Mouse (Mus musculus) spleen, adult 2 months (tissue): ENCODE results near the gene Mdfi. TPM values are rescaled to one million over a fixed set of nuclear protein-coding genes. Genes with fewer than 3 reads are reported as not detected.

ENCODE experiments used
- DNase-seq, 2 experiments: peaks; one replicate each; pipeline versions ENCODE4 v3.0.0 to v3.0.0-alpha.2; 2012 to 2021; ENCODE audit warnings: low spot score in 2 of 2, low read depth in 1 of 2
- H3K27ac ChIP-seq: fragments of 200-500 bp; 2 replicates; pipeline ENCODE4 v1.5.1; 2012; ENCODE audit warnings: low read length, inconsistent platforms; ENCODE audit not compliant: insufficient read depth
- H3K27me3 ChIP-seq: fragments of 200-500 bp; 2 replicates; pipeline ENCODE4 v1.6.1; 2012; ENCODE audit warnings: mild to moderate bottlenecking, moderate library complexity, low read length, inconsistent platforms; ENCODE audit not compliant: control insufficient read depth, insufficient read depth
- H3K36me3 ChIP-seq: fragments of 200-500 bp; 2 replicates; pipeline ENCODE4 v1.6.1; 2012; ENCODE audit warnings: mild to moderate bottlenecking, low read length, inconsistent platforms; ENCODE audit not compliant: control insufficient read depth, insufficient read depth
- H3K4me1 ChIP-seq: fragments of 200-500 bp; 2 replicates; pipeline ENCODE4 v1.6.1; 2011; ENCODE audit warnings: inconsistent platforms; ENCODE audit not compliant: control insufficient read depth, insufficient read depth, insufficient read length
- H3K4me3 ChIP-seq: fragments of 200-500 bp; 2 replicates; pipeline ENCODE4 v1.5.1; 2011; ENCODE audit warnings: mild to moderate bottlenecking, inconsistent platforms; ENCODE audit not compliant: insufficient read depth, insufficient read length; ENCODE audit errors: extremely low read depth
- CTCF ChIP-seq: fragments of 200-500 bp; IDR thresholded peaks from 2 replicates; pipeline ENCODE4 v1.5.1; 2011; ENCODE audit warnings: mild to moderate bottlenecking, inconsistent platforms; ENCODE audit not compliant: insufficient read depth, insufficient read length, insufficient replicate concordance; ENCODE audit errors: extremely low read depth
- POLR2A ChIP-seq: fragments of 200-500 bp; IDR thresholded peaks from 2 replicates; pipeline ENCODE4 v1.6.1; 2011; ENCODE audit warnings: low read depth, low read length, inconsistent platforms
- WGBS: fragments of 180-500 bp; shearing (Covaris S2); methylation state at CpG from one replicate; pipeline ENCODE4 v1.1.7; 2018; 5-methylcytosine and 5-hydroxymethylcytosine counted together
- polyA plus RNA-seq: library from polyadenylated mRNA; depleted of rRNA; stranded (reverse); fragments of >200 nt; gene quantifications from 2 replicates; pipeline ENCODE4 v1.2.3, GENCODE M21; 2012

The Mdfi gene
- polyA plus RNA-seq, 1 experiment, result 7.1 TPM

DNA sequence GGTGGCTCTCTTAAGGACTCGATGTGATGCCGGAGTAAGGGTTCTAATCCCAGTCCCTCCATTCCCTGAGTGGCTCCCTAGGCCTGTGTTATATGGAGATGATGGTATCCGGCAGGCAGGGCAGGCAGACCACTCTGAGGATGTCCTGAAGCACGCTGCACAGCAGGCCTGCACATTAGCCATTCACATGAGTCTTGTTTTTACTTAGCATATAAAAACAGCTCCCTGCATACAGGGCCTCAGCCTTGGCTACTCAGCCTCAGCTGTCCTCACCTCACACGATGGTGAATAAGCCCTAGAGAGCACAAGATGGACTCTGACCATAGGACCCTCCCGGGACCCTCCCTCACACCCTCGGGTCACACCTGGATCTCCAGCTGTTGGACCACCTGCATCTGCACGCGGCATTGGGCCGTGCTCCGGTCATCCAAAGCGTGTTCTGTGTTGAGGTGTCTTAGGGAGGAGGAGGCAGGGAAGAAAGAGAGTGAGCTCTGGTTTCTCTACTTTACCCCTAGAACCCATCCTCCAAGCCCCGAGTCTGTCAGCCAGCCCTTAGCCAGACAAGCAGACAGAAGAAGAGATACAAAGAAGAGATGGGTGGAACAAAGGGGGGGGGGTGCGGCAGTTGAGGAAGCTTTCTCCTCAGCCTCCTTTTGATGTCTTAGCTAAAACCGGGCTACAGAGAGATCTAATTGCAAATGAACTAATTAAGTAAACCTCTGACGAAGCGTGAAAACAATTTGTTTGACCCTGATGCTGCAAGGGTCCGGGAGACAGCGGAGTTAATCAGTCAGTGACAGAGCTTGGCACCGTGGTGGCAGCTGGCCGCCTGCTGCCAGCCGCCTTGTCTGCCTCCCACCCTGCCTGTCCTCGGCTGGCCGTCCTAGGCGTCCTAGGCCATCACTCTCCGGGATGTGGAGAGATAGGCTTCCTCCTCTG is 42.6 kb upstream of the Mdfi start:
- Histone ChIP-seq H3K27ac (no peak overlapping the region), H3K36me3 (peaks cover 9% of the 10 kb centered on the region; the same call in 1 of the 2 replicates), H3K27me3 (no peaks in the 10 kb centered on the region), H3K4me3 (no peak overlapping the region), H3K4me1 (peaks cover 5% of the 10 kb centered on the region)
- DNase-seq, result no peak
- WGBS, result 84% methylated on average over 26 of the region's 26 CpGs
- no peak for TF ChIP-seq CTCF
- TF ChIP-seq POLR2A, result no peak

DNA sequence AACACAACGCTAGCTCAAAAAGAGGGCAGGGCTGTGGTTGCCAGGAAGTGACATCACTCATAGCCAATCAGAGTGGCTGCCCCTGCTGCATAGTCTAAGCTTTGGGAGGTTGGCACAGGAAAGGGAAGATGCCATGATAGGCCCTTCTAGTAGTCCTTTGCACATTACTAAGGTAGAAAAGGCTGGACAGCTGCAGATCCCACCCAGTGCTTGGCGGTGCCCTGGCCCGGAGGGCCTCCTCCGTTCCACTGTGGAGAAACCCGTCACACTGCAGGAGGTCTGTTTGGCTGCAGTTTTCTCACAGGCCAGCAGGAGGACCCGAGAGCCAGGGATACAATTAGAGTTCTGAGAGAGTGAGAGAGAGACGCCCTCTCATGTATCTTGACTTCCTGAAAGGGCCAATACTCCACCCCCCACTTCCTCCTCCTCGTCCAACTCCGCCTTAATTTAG is 38.9 kb upstream of the Mdfi start:
- peaks cover 14% of the 10 kb centered on the region for H3K36me3 ChIP-seq
- H3K4me3 ChIP-seq, result peak overlapping the region; percentile 50
- H3K4me1 ChIP-seq, result no peaks in the 10 kb centered on the region
- peak; percentile 83 to 88 for DNase-seq
- TF ChIP-seq POLR2A, result no peak
- peak; percentile 88; the same call in 1 of the 2 replicates for TF ChIP-seq CTCF
- WGBS, result 1% methylated on average over 9 of the region's 9 CpGs
- peak overlapping the region; percentile 48; the same call in 1 of the 2 replicates for H3K27ac ChIP-seq
- no peaks in the 10 kb centered on the region for H3K27me3 ChIP-seq

DNA sequence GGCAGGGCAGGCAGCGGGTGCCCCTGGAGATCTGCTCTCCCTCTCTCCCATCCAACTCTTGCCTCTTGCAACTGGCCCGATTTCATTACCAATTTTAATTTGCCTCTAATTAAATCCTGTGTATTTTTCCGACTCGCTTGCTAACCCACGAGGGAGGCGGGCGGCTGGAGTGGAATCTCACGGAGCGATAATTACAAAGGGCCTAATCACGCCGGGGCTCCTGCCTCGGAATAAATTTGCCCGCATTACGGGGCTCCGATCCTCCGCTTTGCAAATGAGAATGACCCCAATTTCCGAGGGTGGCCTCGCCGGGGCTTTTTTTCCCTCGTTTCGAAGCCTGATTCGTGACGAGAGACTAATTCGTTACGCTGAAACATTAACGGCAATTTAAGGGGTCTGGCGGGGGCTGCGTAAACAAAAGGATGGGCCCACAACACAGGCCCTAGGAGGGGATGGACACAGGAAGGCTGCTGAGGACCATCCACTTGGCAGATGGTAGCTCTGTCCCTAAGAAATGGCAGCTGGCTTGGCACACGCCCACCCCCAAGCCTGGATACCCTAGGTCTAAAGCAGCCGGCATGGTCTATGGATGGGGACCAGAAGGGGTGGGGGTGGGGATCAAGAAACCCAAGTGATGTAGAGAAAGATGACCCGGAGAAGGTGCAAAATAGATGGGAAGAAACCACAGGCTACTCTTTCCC is 38.0 kb upstream of the Mdfi start:
- H3K27me3 ChIP-seq, result no peaks in the 10 kb centered on the region
- no peaks in the 10 kb centered on the region for H3K4me1 ChIP-seq
- no peak overlapping the region for H3K4me3 ChIP-seq
- WGBS, result 95% methylated on average over 31 of the region's 31 CpGs
- DNase-seq, result no peak
- H3K27ac ChIP-seq, result no peak overlapping the region
- TF ChIP-seq POLR2A (no peak), CTCF (no peak)
- peaks cover 16% of the 10 kb centered on the region for H3K36me3 ChIP-seq

DNA sequence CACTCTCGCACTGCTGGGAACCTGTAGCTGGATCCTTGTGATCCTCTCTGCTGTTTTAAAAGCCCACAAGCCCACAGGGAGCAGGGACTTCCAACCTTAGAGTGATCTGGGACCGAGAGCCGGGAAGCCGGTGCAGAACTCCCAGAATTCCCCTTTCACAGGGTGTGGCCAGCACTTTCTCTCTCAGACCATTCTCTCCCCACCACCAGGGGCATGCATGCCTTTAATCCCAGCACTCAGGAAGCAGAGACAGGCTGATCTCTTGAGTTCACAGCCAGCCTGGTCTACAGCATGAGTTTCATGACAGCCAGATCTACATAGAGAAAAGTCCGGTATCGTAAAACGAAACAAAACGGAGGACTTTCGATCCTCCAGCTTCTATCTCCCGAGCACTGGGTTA is 35.4 kb upstream of the Mdfi start:
- no peaks in the 10 kb centered on the region for H3K27me3 ChIP-seq
- no peak for DNase-seq
- H3K4me3 ChIP-seq, result no peak overlapping the region
- 90% methylated on average over 10 of the region's 10 CpGs for WGBS
- H3K36me3 ChIP-seq, result peaks cover 15% of the 10 kb centered on the region
- TF ChIP-seq CTCF (no peak), POLR2A (no peak)
- H3K27ac ChIP-seq, result no peak overlapping the region
- H3K4me1 ChIP-seq, result no peaks in the 10 kb centered on the region

DNA sequence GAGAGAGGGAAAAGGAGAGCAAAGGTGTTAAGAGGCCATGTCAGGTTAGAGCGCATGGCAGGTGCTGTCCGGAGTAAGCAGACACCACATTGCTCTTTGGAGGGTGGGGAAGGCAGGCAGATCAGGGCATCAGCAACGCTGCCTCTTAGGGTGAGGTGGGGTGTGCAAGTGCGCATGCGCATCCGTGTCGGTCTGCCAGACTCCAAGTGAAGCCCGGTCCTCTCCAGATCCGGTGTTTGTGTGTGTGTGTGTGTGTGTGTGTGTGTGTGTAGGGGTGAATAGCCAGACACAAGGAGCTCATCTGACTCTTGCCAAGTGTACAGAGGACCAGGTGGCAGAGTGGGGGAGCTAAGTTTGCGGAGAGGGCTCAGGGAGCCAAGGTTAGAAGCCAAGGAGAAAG is 31.5 kb upstream of the Mdfi start:
- Histone ChIP-seq H3K27me3 (no peaks in the 10 kb centered on the region), H3K4me1 (peaks cover 2% of the 10 kb centered on the region; the same call in 1 of the 2 replicates), H3K36me3 (peaks cover 13% of the 10 kb centered on the region), H3K27ac (no peak overlapping the region), H3K4me3 (no peak overlapping the region)
- DNase-seq, result no peak
- TF ChIP-seq POLR2A (no peak), CTCF (no peak)
- 47% methylated on average over 10 of the region's 10 CpGs for WGBS

DNA sequence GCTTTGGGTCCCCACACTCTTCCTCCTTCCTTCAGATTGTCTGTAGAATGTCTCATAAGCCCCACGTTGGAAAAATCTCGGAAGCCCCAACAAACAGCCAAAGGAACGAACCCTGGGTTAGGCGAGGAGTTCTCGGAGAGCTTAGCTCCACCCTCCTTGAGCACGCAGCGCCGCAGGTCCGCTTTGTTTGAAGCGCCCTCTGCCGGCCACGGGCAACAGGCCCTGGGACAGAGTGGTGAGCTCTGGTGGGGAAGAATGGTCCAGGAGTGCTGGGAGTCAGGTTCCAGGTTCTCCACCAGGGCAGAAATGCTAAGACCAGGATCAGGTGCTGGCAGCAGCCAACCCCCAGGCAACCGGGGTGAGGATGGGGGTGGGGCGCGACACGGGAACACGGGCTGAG is 30.0 kb upstream of the Mdfi start:
- H3K27me3 ChIP-seq, result no peaks in the 10 kb centered on the region
- H3K4me1 ChIP-seq, result peaks cover 2% of the 10 kb centered on the region; the same call in 1 of the 2 replicates
- 3% methylated on average over 17 of the region's 17 CpGs for WGBS
- no peak overlapping the region for H3K27ac ChIP-seq
- H3K4me3 ChIP-seq, result no peak overlapping the region
- TF ChIP-seq CTCF (peak; percentile 98), POLR2A (no peak)
- H3K36me3 ChIP-seq, result peaks cover 7% of the 10 kb centered on the region
- peak; percentile 47 to 82 for DNase-seq
